Mouse (Mus musculus) heart, postnatal 0 days (tissue): ENCODE data around the gene Klhdc7a. TPM values are rescaled to one million over a fixed set of nuclear protein-coding genes. Genes with fewer than 3 reads are reported as not detected.

Experiments
- ATAC-seq: fragments of 200-750 bp; cut with Nextera tagmentation; 2 replicates; pipeline ENCODE4 v1.8.0; 2017; ENCODE audit warnings: low read depth, moderate number of reproducible peaks, moderate library complexity; ENCODE audit not compliant: insufficient read depth
- DNase-seq: peaks from one replicate; pipeline ENCODE4 v3.0.0-alpha.2; 2016; ENCODE audit warnings: low spot score
- H3K27ac ChIP-seq: fragments of 300-500 bp; sonication (generic); 2 replicates; pipeline ENCODE4 v1.5.1; 2014; ENCODE audit warnings: low read depth, mild to moderate bottlenecking
- H3K27me3 ChIP-seq: fragments of 300-500 bp; sonication (generic); 2 replicates; pipeline ENCODE4 v1.6.1; 2014; ENCODE audit warnings: low read length, mixed read lengths; ENCODE audit not compliant: control insufficient read depth, insufficient read depth
- H3K36me3 ChIP-seq: fragments of 300-500 bp; sonication (generic); replicated peaks from 2 replicates; pipeline ENCODE4 v1.6.1; 2014; ENCODE audit warnings: low read length, mixed read lengths; ENCODE audit not compliant: control insufficient read depth, insufficient read depth
- H3K4me1 ChIP-seq: fragments of 300-500 bp; sonication (generic); 2 replicates; pipeline ENCODE4 v1.6.1; 2014; ENCODE audit warnings: antibody characterized with exemption; ENCODE audit not compliant: control insufficient read depth, insufficient read depth
- H3K4me2 ChIP-seq: fragments of 300-500 bp; sonication (generic); 2 replicates; pipeline ENCODE4 v1.6.1; 2014; ENCODE audit warnings: low read depth, mild to moderate bottlenecking, low read length, moderate library complexity
- H3K4me3 ChIP-seq: fragments of 300-500 bp; sonication (generic); 2 replicates; pipeline ENCODE4 v1.5.1; 2014; ENCODE audit warnings: low read depth, low read length
- H3K9ac ChIP-seq: fragments of 300-500 bp; sonication (generic); replicated peaks from 2 replicates; pipeline ENCODE4 v1.6.1; 2014; ENCODE audit warnings: low read depth, low read length, mixed read lengths
- H3K9me3 ChIP-seq: fragments of 300-500 bp; sonication (generic); replicated peaks from 2 replicates; pipeline ENCODE4 v1.6.1; 2016; ENCODE audit warnings: low read length; ENCODE audit not compliant: control insufficient read depth
- CTCF ChIP-seq: IDR thresholded peaks from 2 replicates; pipeline ENCODE4 v1.5.1; 2016; ENCODE audit warnings: antibody characterized with exemption, control low read depth, low read depth
- EP300 ChIP-seq: IDR thresholded peaks from 2 replicates; pipeline ENCODE4 v1.6.1; 2016; ENCODE audit warnings: antibody characterized with exemption, low read depth
- WGBS: fragments of 180-500 bp; shearing (Covaris S2); extraction: QIAGEN DNeasy Blood & Tissue Kit; methylation state at CpG from one replicate; pipeline ENCODE4 v1.1.7; 2014; 5-methylcytosine and 5-hydroxymethylcytosine counted together
- polyA plus RNA-seq: library from polyadenylated mRNA; unstranded; fragments of >200 nt; fragmentation: Nextera tagmentation; extraction: Ambion mirVana; gene quantifications from 2 replicates; pipeline ENCODE4 v1.2.1, GENCODE M21; 2015
- total RNA-seq: library from RNA; depleted of rRNA; stranded (reverse); fragments of >200 nt; gene quantifications from 2 replicates; pipeline ENCODE4 v1.2.3, GENCODE M21; 2014; ENCODE audit warnings: low replicate concordance

Gene Klhdc7a
- total and polyA plus RNA-seq, 2 experiments from 2014 or later: 0.07 to 0.08 TPM

DNA sequence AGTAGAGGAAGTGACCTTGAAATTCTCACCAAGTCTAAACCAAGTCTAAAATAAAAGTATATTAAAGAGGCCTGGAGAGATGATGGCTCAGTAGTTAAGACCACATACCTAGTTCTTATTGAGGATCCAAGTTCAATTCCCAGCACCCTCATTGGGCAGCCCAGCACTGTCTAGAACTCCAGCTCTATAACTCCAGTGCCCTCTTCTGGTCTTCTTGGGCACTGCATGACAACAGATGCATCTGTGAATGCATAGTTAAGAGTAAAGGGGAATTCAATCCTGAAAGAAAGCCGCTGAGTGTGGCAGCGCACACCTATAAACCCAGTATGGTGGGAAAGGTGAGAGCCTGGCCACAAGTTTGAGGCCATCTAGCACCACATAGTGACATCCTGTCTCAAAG is 20.5 kb downstream of the Klhdc7a start:
- WGBS: 85% methylated on average over 2 of the region's 2 CpGs
- Histone ChIP-seq H3K27me3 (no peaks in the 10 kb centered on the region), H3K4me2 (no peak overlapping the region), H3K9ac (no peak overlapping the region), H3K4me3 (no peak overlapping the region), H3K9me3 (no peaks in the 10 kb centered on the region; the same call in 1 of the 2 replicates), H3K4me1 (no peaks in the 10 kb centered on the region), H3K27ac (no peak overlapping the region), H3K36me3 (no peaks in the 10 kb centered on the region)
- TF ChIP-seq CTCF (no peak), EP300 (no peak)
- ATAC-seq (no peak), DNase-seq (no peak)

DNA sequence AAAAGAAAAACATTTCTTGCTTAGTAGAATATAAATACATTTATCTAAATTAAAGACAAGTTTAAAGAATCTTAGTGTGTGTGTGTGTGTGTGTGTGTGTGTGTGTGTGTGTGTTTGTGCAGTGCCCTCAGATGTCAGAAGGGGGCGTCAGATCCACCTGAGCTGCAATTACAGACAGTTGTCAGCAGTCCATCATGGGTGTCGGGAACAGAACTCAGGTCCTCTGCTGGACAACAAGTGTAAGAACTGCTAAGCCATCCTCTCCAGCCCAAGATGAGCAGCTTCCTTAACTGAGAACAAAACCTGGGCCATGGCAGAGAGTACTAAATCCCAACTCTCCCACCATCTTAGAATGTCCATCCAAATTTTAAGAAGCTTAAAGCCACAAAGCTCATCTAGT is 26.0 kb downstream of the Klhdc7a start:
- Histone ChIP-seq H3K4me3 (no peak overlapping the region), H3K9ac (no peak overlapping the region), H3K36me3 (no peaks in the 10 kb centered on the region), H3K27ac (no peak overlapping the region), H3K9me3 (no peaks in the 10 kb centered on the region), H3K4me1 (no peaks in the 10 kb centered on the region), H3K27me3 (no peaks in the 10 kb centered on the region), H3K4me2 (no peak overlapping the region)
- ATAC-seq (no peak), DNase-seq (no peak)
- no peak for TF ChIP-seq CTCF
- TF ChIP-seq EP300: no peak
- WGBS: 65% methylated on average over 2 of the region's 2 CpGs

DNA sequence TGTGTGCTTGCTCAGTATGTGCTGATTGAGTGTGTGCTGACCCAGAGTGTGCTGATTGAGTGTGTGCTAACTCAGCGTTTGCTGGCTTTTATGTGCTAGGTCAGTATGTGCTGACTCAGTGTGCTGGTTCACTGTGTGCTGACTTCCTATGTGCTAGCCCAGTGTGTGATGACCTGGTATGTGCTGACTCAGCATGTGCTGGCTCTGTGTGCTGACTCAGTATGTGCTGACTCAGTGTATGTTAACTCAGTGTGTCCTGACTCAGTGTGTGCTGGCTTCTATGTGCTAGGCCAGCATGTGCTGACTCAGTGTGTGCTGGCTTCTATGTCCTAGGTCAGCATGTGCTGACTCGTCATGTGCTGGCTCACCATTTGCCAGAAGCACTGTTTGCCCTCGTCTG is 32.3 kb downstream of the Klhdc7a start:
- Histone ChIP-seq H3K36me3 (no peaks in the 10 kb centered on the region), H3K4me1 (no peaks in the 10 kb centered on the region), H3K9ac (no peak overlapping the region), H3K27ac (no peak overlapping the region), H3K9me3 (no peaks in the 10 kb centered on the region), H3K4me2 (no peak overlapping the region), H3K4me3 (no peak overlapping the region), H3K27me3 (peaks cover 12% of the 10 kb centered on the region)
- WGBS: 64% methylated on average over 3 of the region's 3 CpGs
- TF ChIP-seq CTCF: no peak
- TF ChIP-seq EP300: no peak
- ATAC-seq (no peak), DNase-seq (no peak)

DNA sequence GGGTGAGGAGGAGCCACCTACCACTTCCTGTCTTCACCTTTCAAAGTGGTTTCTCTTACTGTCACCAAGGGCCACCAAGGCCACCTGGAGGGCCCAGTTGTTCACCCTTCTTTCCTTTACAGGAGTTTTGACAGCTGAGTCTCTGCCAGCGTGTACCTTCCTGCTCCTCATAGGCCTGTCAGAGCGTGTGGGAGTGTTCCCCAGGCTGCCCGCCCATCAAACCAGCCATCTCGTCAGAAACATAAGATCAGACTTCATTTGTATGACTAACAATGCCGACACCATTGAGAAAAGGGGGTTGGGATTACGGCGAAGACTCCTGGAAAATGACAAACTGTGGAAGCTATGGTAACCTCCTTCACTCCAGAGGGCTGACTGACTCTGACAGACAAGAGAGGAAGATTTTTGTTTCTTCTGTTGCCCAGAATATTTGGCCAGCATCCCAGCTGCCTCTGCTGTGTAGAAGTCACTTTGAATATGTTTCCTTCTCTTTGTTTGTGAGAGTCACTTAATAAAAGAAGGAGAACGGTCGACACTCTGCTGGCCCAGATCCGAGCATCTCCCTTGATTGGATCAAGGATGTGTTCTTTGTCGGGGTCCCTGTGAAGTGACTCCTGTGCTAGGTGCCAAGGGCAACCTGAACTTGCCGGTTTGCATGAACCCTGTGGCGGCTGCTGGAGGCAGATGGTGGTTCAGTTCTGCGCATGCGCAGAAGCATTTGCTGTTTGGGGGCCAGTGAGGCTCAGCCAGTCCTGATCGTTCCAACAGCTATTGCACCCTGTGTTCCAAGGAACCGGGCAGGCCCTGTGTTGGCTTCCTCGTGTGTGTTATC is 34.6 kb downstream of the Klhdc7a start:
- peaks cover 12% of the 10 kb centered on the region for H3K27me3 ChIP-seq
- no peaks in the 10 kb centered on the region for H3K9me3 ChIP-seq
- no peaks in the 10 kb centered on the region for H3K36me3 ChIP-seq
- ATAC-seq (no peak), DNase-seq (no peak)
- H3K4me3 ChIP-seq: no peak overlapping the region
- whole genome bisulfite sequencing: 63% methylated on average over 18 of the region's 18 CpGs
- H3K27ac ChIP-seq: no peak overlapping the region
- H3K9ac ChIP-seq: no peak overlapping the region
- TF ChIP-seq EP300 (no peak), CTCF (no peak)
- H3K4me2 ChIP-seq: no peak overlapping the region
- H3K4me1 ChIP-seq: no peaks in the 10 kb centered on the region

DNA sequence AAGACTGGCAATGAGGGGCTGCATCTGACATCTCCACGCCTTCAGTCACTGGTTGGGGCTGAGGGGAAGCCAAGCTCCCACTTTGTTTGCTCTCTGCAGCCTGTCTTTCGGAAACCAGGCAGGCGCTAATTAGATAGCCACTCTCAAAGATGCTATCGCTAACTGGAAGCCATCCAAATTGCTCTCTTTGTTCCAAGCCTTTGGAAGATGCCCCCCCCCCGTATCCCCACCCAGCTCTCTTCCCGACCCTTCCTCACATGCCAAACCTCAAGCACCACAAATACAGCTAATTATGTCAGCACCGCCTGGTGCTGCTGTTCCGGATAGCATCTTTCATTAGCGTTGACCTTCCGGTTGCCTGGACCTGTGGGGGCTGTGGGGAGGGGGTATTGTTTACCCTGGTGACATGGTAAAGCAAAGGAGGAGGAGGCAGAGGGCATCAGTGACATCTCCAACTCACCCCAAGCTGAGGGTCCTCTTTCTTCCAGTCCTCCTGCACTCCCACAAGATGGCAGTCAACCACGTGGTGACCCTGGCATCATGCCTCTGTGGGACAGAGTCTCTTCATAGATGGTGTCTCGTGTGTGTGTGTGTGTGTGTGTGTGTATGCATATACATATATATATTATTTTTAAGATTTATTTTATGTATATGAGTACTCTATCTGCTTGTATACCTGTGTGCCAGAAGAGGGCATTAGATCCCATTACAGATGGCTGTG is 35.9 kb downstream of the Klhdc7a start:
- Histone ChIP-seq H3K9me3 (no peaks in the 10 kb centered on the region), H3K36me3 (no peaks in the 10 kb centered on the region), H3K27me3 (peaks cover 14% of the 10 kb centered on the region), H3K4me1 (no peaks in the 10 kb centered on the region), H3K4me2 (no peak overlapping the region), H3K27ac (no peak overlapping the region), H3K4me3 (no peak overlapping the region), H3K9ac (no peak overlapping the region)
- 24% methylated on average over 12 of the region's 12 CpGs for WGBS
- DNase-seq (no peak), ATAC-seq (no peak)
- TF ChIP-seq EP300 (no peak), CTCF (no peak)
